Mouse (Mus musculus): Measurements from ENCODE around the gene Svs5. TPM values are rescaled to one million over a fixed set of nuclear protein-coding genes. Genes with fewer than 3 reads are reported as not detected.

Svs5 gene
- polyA plus RNA-seq (2012; fragmentation: generic; extraction: Trizol) = not detected

DNA sequence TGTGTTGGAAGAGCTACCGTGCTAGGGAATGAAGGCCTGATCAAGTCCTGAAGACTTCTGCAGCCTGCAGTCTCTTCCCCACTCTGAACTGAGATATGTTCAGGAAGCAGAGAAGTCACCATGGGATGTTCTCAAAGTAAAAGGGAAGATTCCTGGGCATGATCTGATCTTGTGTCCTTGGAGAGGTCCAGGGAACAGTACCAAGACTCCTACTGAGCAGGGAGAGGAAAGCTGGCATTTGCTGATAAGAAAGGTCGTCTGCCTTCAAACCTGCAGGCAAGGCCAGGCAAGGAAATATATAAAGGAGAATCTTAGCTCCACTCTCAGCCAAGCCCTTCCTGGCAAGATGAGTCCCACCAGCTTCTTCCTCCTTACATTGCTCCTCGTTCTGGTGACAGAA, at the start of gene Svs5:
Gene Svs5 (plus strand): TSS at position 301 of the 400 bp plus-strand sequence.

DNA sequence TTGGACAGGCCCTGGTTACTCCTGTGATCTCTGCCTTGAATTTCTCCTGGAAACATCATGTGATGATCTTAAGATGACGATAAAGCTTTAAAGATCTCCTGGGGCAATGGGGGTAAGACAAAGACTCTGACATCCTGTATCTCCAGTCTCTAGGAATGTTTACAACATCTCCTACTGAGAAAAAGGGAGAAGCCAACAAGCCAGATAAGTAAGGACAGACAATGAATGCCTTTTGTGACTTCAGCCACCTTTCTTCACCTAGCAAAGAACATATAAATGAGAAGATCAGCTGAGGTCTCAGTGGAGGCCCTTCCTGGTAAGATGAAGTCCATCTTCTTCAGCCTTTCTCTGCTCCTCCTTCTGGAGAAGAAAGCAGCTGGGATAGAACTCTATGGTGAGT, 43.6 kb upstream of the Svs5 start, which contains the start of gene Svs3a:
Gene Svs3a (plus strand): TSS at position 301 of the 400 bp plus-strand sequence.

DNA sequence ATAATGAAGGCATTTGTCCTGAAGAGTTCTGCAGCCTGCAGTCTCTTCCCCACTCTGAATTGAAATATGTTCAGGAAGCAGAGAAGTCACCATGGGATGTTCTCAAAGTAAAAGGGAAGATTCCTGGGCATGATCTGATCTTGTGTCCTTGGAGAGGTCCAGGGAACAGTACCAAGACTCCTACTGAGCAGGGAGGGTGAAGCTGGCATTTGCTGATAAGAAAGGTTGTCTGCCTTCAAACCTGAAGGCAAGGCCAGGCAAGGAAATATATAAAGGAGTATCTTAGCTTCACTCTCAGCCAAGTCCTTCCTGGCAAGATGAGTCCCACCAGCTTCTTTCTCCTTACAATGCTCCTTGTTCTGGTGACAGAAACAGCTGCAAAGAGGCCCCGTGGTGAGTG, 16.1 kb upstream of the Svs5 start, which contains the start of gene Svs6:
Gene Svs6 (plus strand): TSS at position 301 of the 400 bp plus-strand sequence.

Other genes with a start within 250 kb of the Svs5 start
- gene Kcns1, start 161.6 kb upstream of the Svs5 start, polyA plus RNA-seq (2012; fragmentation: generic; extraction: Trizol) = not detected
- not detected for gene Wfdc5, start 150.0 kb upstream of the Svs5 start, polyA plus RNA-seq (2012; fragmentation: generic; extraction: Trizol)
- gene Wfdc12, start 142.1 kb upstream of the Svs5 start, polyA plus RNA-seq (2012; fragmentation: generic; extraction: Trizol) = not detected
- gene Wfdc15a, start 132.6 kb upstream of the Svs5 start, polyA plus RNA-seq (2012; fragmentation: generic; extraction: Trizol) = under 1 TPM in 1 of 2 experiments, not detected in 1; 0.17 TPM
- gene Wfdc15b, start 111.1 kb upstream of the Svs5 start, polyA plus RNA-seq (2012; fragmentation: generic; extraction: Trizol) = not detected
- not detected for gene Svs2, start 94.3 kb upstream of the Svs5 start, polyA plus RNA-seq (2012; fragmentation: generic; extraction: Trizol)
- not detected for gene Svs3b, start 76.1 kb upstream of the Svs5 start, polyA plus RNA-seq (2012; fragmentation: generic; extraction: Trizol)
- not detected for gene Svs4, start 54.3 kb upstream of the Svs5 start, polyA plus RNA-seq (2012; fragmentation: generic; extraction: Trizol)
- gene Svs3a, start 43.5 kb upstream of the Svs5 start, polyA plus RNA-seq (2012; fragmentation: generic; extraction: Trizol) = not detected
- not detected for gene Svs6, start 16.0 kb upstream of the Svs5 start, polyA plus RNA-seq (2012; fragmentation: generic; extraction: Trizol)
- gene Slpi, start 56.4 kb downstream of the Svs5 start, polyA plus RNA-seq (2012; fragmentation: generic; extraction: Trizol) = 1 to 10 TPM; 5.8 to 9.0 TPM
- gene Rbpjl, start 70.4 kb downstream of the Svs5 start, polyA plus RNA-seq (2012; fragmentation: generic; extraction: Trizol) = under 1 TPM in 1 of 2 experiments, not detected in 1; 0.02 TPM
- 1 to 10 TPM in 1 of 2 experiments, under 1 TPM in 1; 0.02 to 1.3 TPM for gene Matn4, start 72.4 kb downstream of the Svs5 start, polyA plus RNA-seq (2012; fragmentation: generic; extraction: Trizol)
- 100 to 1,000 TPM in 1 of 2 experiments, 10 to 100 TPM in 1; 15.9 to 107 TPM for gene Sdc4, start 111.1 kb downstream of the Svs5 start, polyA plus RNA-seq (2012; fragmentation: generic; extraction: Trizol)
- 10 to 100 TPM; 54.4 to 73.3 TPM for gene Sys1, start 124.2 kb downstream of the Svs5 start, polyA plus RNA-seq (2012; fragmentation: generic; extraction: Trizol)
- gene Gm20458, start 128.2 kb downstream of the Svs5 start, polyA plus RNA-seq (2012; fragmentation: generic; extraction: Trizol) = 10 to 100 TPM; 15.0 to 18.1 TPM
- gene Trp53tg5, start 141.0 kb downstream of the Svs5 start, polyA plus RNA-seq (2012; fragmentation: generic; extraction: Trizol) = not detected
- 1 to 10 TPM; 6.0 to 8.9 TPM for gene Dbndd2, start 153.4 kb downstream of the Svs5 start, polyA plus RNA-seq (2012; fragmentation: generic; extraction: Trizol)
- gene Pigt, start 164.8 kb downstream of the Svs5 start, polyA plus RNA-seq (2012; fragmentation: generic; extraction: Trizol) = 100 to 1,000 TPM in 1 of 2 experiments, 10 to 100 TPM in 1; 77.8 to 142 TPM
- not detected for gene Wfdc2, start 229.7 kb downstream of the Svs5 start, polyA plus RNA-seq (2012; fragmentation: generic; extraction: Trizol)
- gene Spint3, start 240.7 kb downstream of the Svs5 start, polyA plus RNA-seq (2012; fragmentation: generic; extraction: Trizol) = not detected

Measured in C3H10T1/2 (cell line).